Mouse (Mus musculus) spleen, postnatal 0 days (tissue): ENCODE measurements around the gene Foxn2. TPM values are rescaled to one million over a fixed set of nuclear protein-coding genes. Genes with fewer than 3 reads are reported as not detected.

Experiments used
- polyA plus RNA-seq: library from polyadenylated mRNA; unstranded; fragments of >200 nt; fragmentation: Nextera tagmentation; extraction: Ambion mirVana; gene quantifications from 2 replicates; pipeline ENCODE4 v1.2.1, GENCODE M21; 2015

Foxn2 gene
- polyA plus RNA-seq: 13.4 and 15.1 TPM in 2 replicates

GRCm38 (mm10) chr17:88440285-88441000, at the start of gene Foxn2:
TSS of gene Foxn2 (plus strand) at chr17:88440711.

DNA sequence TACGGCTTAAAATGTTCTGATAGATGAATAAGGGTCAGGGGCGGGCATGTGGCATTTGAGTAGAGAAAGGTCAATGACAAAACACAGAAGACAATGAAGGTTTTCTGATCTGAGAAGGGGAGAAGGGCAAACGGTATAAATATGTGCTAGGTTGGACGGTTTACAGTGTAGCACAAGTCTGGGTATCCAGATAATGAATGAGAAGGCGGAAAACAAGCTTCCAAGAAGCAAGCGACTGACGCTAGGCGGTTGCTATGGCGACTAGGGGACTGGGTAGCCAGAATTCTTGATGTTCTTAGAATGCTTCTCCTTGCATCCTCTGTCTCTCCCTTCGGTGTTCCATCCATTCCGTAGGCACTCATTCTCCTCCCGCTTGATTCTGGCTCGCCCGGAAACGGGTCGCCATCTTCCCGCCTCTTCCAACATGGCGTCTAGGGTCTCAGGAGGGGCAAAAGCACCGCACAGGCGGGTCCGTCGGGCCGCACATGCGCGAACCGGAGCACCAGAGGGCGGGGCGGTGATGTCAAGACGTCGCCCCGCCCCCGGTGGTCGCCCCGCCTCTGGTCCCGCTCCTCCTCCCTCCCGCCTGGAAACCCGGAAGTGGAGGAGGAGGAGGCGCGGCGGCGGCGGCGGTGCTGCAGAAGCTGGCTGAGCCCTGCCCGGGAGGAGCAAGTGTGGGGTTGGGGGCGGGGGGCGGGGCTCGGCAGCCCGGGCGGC, 89.2 kb downstream of the Foxn2 start, which contains the start of gene Ppp1r21:
Gene Ppp1r21, plus strand, starts transcription at position 600 of the 717 bp plus-strand sequence.

Other genes with a start within 250 kb of the Foxn2 start
- 10.2 and 14.1 TPM in 2 replicates for gene Ppp1r21, start 89.4 kb downstream of the Foxn2 start, polyA plus RNA-seq
- gene Ston1, start 157.0 kb downstream of the Foxn2 start, polyA plus RNA-seq: 2.9 and 3.2 TPM in 2 replicates
- not detected in 2 replicates for gene Gtf2a1l, start 227.9 kb downstream of the Foxn2 start, polyA plus RNA-seq